Comparison of ENCODE assay signal across 28 mouse cellular contexts in the genomic region with DNA sequence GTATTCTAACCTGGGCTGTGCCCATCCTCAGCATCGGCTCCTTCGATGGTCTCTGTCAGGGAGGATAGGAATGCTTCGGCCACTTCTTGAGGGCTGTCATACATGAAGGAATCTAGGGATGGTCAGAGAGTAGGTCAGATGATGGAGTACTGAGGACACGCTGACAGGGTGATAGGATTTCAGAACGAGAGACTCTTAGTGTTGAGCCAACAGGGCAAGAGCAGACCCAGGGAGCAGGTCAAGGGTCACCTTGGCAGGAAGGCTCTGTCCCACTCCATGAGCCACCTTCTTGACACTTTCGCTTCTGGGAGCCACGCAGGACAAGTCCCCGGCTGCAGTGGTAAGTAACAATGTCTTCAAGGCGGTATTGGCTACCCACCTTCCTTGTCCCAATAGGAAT. TPM values are rescaled to one million over a fixed set of nuclear protein-coding genes. Genes with fewer than 3 reads are reported as not detected.
DNase-seq lines count a peak whose midpoint lies in the region; ATAC-seq and TF ChIP-seq lines count a peak whose summit lies in the region.
"Had no signal": no experiment of that assay in that cellular context is flagged by ENCODE, and none has a peak within 500 bp of the region (broad histone marks: within the 10 kb centered on the region; RNA-seq: fewer than 3 reads in every experiment).

No protein-coding gene starts in this region.

- WGBS in liver, adult 2 months = 30% methylated on average over 9 of the region's 9 CpGs
- 74% methylated on average over 9 of the region's 9 CpGs for whole genome bisulfite sequencing in liver, embryonic 12.5 days (ENCODE audit: insufficient replicate concordance)
- 65% methylated on average over 9 of the region's 9 CpGs for WGBS in liver, embryonic 15.5 days (ENCODE audit: insufficient replicate concordance)
- WGBS in small intestine, adult 2 months = 68% methylated on average over 9 of the region's 9 CpGs
- WGBS in forebrain, embryonic 15.5 days = 88% methylated on average over 9 of the region's 9 CpGs

- peak overlapping the region; percentile 99 for H3K27ac ChIP-seq in liver, adult 2 months (replicated peaks; ENCODE audit: insufficient read depth, low read depth, low read length)
- no peak overlapping the region for H3K27ac ChIP-seq in liver, embryonic 12.5 days
- no peak overlapping the region for H3K27ac ChIP-seq in liver, embryonic 15.5 days (replicated peaks)
- no peak overlapping the region for H3K27ac ChIP-seq in small intestine, adult 2 months (ENCODE audit: insufficient read depth, low read depth, low read length)
- H3K27ac ChIP-seq in forebrain, embryonic 15.5 days (replicated peaks) = no peak overlapping the region
- H3K27ac ChIP-seq: embryonic facial prominence, embryonic 15.5 days; forebrain, embryonic 10.5 days; heart, embryonic 10.5 days; hindbrain, embryonic 13.5 days had no signal

- peaks cover 48% of the 10 kb centered on the region for H3K4me1 ChIP-seq in liver, adult 2 months (ENCODE audit: control insufficient read depth, insufficient read depth, low read length)
- peaks cover 4% of the 10 kb centered on the region; the same call in 1 of the 2 replicates for H3K4me1 ChIP-seq in liver, embryonic 12.5 days
- H3K4me1 ChIP-seq in liver, embryonic 15.5 days (replicated peaks) = peaks cover 30% of the 10 kb centered on the region
- peaks cover 29% of the 10 kb centered on the region; the same call in 1 of the 2 replicates for H3K4me1 ChIP-seq in small intestine, adult 2 months (ENCODE audit: control insufficient read depth, insufficient read depth, insufficient read length, low read length)
- no peaks in the 10 kb centered on the region for H3K4me1 ChIP-seq in forebrain, embryonic 15.5 days
- H3K4me1 ChIP-seq: embryonic facial prominence, embryonic 15.5 days; heart, embryonic 10.5 days; hindbrain, embryonic 13.5 days had no signal

- H3K9ac ChIP-seq in liver, adult 2 months (ENCODE audit: low read depth, low read length) = peak overlapping the region; percentile 80
- no peak overlapping the region for H3K9ac ChIP-seq in liver, embryonic 12.5 days
- H3K9ac ChIP-seq in liver, embryonic 15.5 days = no peak overlapping the region
- no peak overlapping the region for H3K9ac ChIP-seq in forebrain, embryonic 15.5 days (replicated peaks)
- H3K9ac ChIP-seq: embryonic facial prominence, embryonic 15.5 days; hindbrain, embryonic 13.5 days had no signal

- H3K79me2 ChIP-seq in liver, adult 2 months (ENCODE audit: control insufficient read depth, insufficient read depth, low read length) = peaks cover 4% of the 10 kb centered on the region; the same call in 1 of the 2 replicates

- no peaks in the 10 kb centered on the region for H3K27me3 ChIP-seq in liver, adult 2 months (ENCODE audit: control insufficient read depth, insufficient read depth, low read length)
- H3K27me3 ChIP-seq in liver, embryonic 12.5 days (replicated peaks) = peaks cover 16% of the 10 kb centered on the region; the same call in 1 of the 2 replicates
- H3K27me3 ChIP-seq in liver, embryonic 15.5 days = no peaks in the 10 kb centered on the region
- H3K27me3 ChIP-seq in small intestine, adult 2 months (ENCODE audit: control insufficient read depth, insufficient read depth, low read length) = no peaks in the 10 kb centered on the region
- no peaks in the 10 kb centered on the region for H3K27me3 ChIP-seq in forebrain, embryonic 15.5 days
- H3K27me3 ChIP-seq: embryonic facial prominence, embryonic 15.5 days had no signal

- TF ChIP-seq CTCF in liver, adult 2 months (IDR thresholded peaks at IDR 0.05; ENCODE audit: low read depth, low read length) = no peak
- TF ChIP-seq CTCF in small intestine, adult 2 months (IDR thresholded peaks at IDR 0.05; ENCODE audit: extremely low read depth, insufficient read length, insufficient replicate concordance, low read depth, low read length) = no peak

- H3K4me2 ChIP-seq in liver, embryonic 12.5 days = peak overlapping the region; percentile 45
- peak overlapping the region; percentile 46 for H3K4me2 ChIP-seq in liver, embryonic 15.5 days
- no peak overlapping the region for H3K4me2 ChIP-seq in forebrain, embryonic 15.5 days (replicated peaks)
- H3K4me2 ChIP-seq: embryonic facial prominence, embryonic 15.5 days; hindbrain, embryonic 13.5 days had no signal

- H3K9me3 ChIP-seq in liver, embryonic 12.5 days (replicated peaks) = no peaks in the 10 kb centered on the region
- H3K9me3 ChIP-seq in liver, embryonic 15.5 days (replicated peaks) = no peaks in the 10 kb centered on the region
- no peaks in the 10 kb centered on the region for H3K9me3 ChIP-seq in forebrain, embryonic 15.5 days
- H3K9me3 ChIP-seq: embryonic facial prominence, embryonic 15.5 days; forebrain, embryonic 10.5 days; heart, embryonic 10.5 days; hindbrain, embryonic 13.5 days had no signal

- no peak for ATAC-seq in liver, embryonic 12.5 days
- no peak for ATAC-seq in liver, embryonic 15.5 days (ENCODE audit: insufficient read depth)
- ATAC-seq in forebrain, embryonic 15.5 days (replicated peaks) = no peak
- ATAC-seq: forebrain, embryonic 14.5 days had no signal

- peaks cover 52% of the 10 kb centered on the region for H3K36me3 ChIP-seq in liver, adult 2 months (ENCODE audit: control insufficient read depth, insufficient read depth, low read length)
- peaks cover 25% of the 10 kb centered on the region for H3K36me3 ChIP-seq in liver, embryonic 12.5 days
- H3K36me3 ChIP-seq in liver, embryonic 15.5 days (replicated peaks) = peaks cover 26% of the 10 kb centered on the region
- H3K36me3 ChIP-seq in small intestine, adult 2 months (ENCODE audit: control insufficient read depth, insufficient read depth, low read length) = peaks cover 34% of the 10 kb centered on the region
- H3K36me3 ChIP-seq in forebrain, embryonic 15.5 days = peaks cover 13% of the 10 kb centered on the region; the same call in 1 of the 2 replicates

- peak; percentile 81 for DNase-seq in liver, adult 2 months (ENCODE audit: extremely low read depth, low read depth, low spot score)
- no peak for DNase-seq in liver
- no peak for DNase-seq in kidney, postnatal 10 days
- DNase-seq: adrenal gland, postnatal 10 days; cerebellum, adult 11 months; cerebellum, adult 8-10 months; cerebellum, postnatal 14 days; embryo, embryonic 11 days; gastrocnemius, postnatal 36 days; heart, adult 18-20 months; heart, postnatal 10 days had no signal

- H3K4me3 ChIP-seq in liver, adult 2 months (ENCODE audit: insufficient read depth, low read depth, low read length) = peak overlapping the region; percentile 76
- H3K4me3 ChIP-seq in liver, embryonic 12.5 days = no peak overlapping the region
- peak overlapping the region; percentile 44 for H3K4me3 ChIP-seq in liver, embryonic 15.5 days (replicated peaks)
- peak overlapping the region; percentile 62 for H3K4me3 ChIP-seq in small intestine, adult 2 months (ENCODE audit: low read depth, low read length)
- H3K4me3 ChIP-seq in forebrain, embryonic 15.5 days = no peak overlapping the region
- H3K4me3 ChIP-seq: embryonic facial prominence, embryonic 15.5 days; forebrain, embryonic 10.5 days; heart, embryonic 10.5 days; hindbrain, embryonic 13.5 days had no signal

- TF ChIP-seq POLR2A in liver, adult 2 months (IDR thresholded peaks at IDR 0.05; ENCODE audit: extremely low read depth, insufficient read depth, low read length) = no peak
- TF ChIP-seq POLR2A in small intestine, adult 2 months (IDR thresholded peaks at IDR 0.05; ENCODE audit: low read depth, low read length) = no peak

RNA-seq across cellular contexts. Expression of a gene that starts 1.8 kb away (rescaled TPM):
- 1,474 and 1,577 TPM in 2 replicates for total RNA-seq in liver, adult 2 months (2014; rRNA removed)
- 709 and 764 TPM in 2 replicates for polyA plus RNA-seq in liver, adult 2 months (2012; rRNA removed)
- 83.5 and 85.0 TPM in 2 replicates for polyA plus RNA-seq in liver, embryonic 12.5 days (2016; fragmentation: Nextera tagmentation; extraction: Ambion mirVana)
- 281 and 374 TPM in 2 replicates for polyA plus RNA-seq in liver, embryonic 15.5 days (2015; fragmentation: Nextera tagmentation; extraction: Ambion mirVana)
- 22.4 and 71.5 TPM in 2 replicates for polyA plus RNA-seq in small intestine, adult 2 months (2012; rRNA removed)
- 1.8 and 2.1 TPM in 2 replicates for polyA plus RNA-seq in forebrain, embryonic 15.5 days (2015; fragmentation: Nextera tagmentation; extraction: Ambion mirVana)
- total RNA-seq: common myeloid progenitor, adult 5-6 weeks; hematopoietic stem cell, adult 5-6 weeks had no signal

RNA-seq across cellular contexts. Expression of a gene that starts 10.3 kb away (rescaled TPM):
- 21.9 and 22.0 TPM in 2 replicates for total RNA-seq in liver, adult 2 months (2014; rRNA removed)
- 14.9 and 17.1 TPM in 2 replicates for polyA plus RNA-seq in liver, adult 2 months (2012; rRNA removed)
- polyA plus RNA-seq in liver, embryonic 12.5 days (2016; fragmentation: Nextera tagmentation; extraction: Ambion mirVana) = 69.3 and 72.0 TPM in 2 replicates
- 45.6 and 46.7 TPM in 2 replicates for polyA plus RNA-seq in liver, embryonic 15.5 days (2015; fragmentation: Nextera tagmentation; extraction: Ambion mirVana)
- polyA plus RNA-seq in small intestine, adult 2 months (2012; rRNA removed) = 7.8 and 18.3 TPM in 2 replicates
- 94.9 and 97.1 TPM in 2 replicates for polyA plus RNA-seq in forebrain, embryonic 15.5 days (2015; fragmentation: Nextera tagmentation; extraction: Ambion mirVana)

RNA-seq across cellular contexts. Expression of a gene that starts 10.5 kb away (rescaled TPM):
- total RNA-seq in liver, adult 2 months (2014; rRNA removed) = 32.0 and 39.4 TPM in 2 replicates
- polyA plus RNA-seq in liver, adult 2 months (2012; rRNA removed) = 51.1 and 61.7 TPM in 2 replicates
- polyA plus RNA-seq in liver, embryonic 12.5 days (2016; fragmentation: Nextera tagmentation; extraction: Ambion mirVana) = 34.0 and 39.5 TPM in 2 replicates
- 24.5 and 29.2 TPM in 2 replicates for polyA plus RNA-seq in liver, embryonic 15.5 days (2015; fragmentation: Nextera tagmentation; extraction: Ambion mirVana)
- 48.1 and 79.3 TPM in 2 replicates for polyA plus RNA-seq in small intestine, adult 2 months (2012; rRNA removed)
- 59.6 and 59.7 TPM in 2 replicates for polyA plus RNA-seq in forebrain, embryonic 15.5 days (2015; fragmentation: Nextera tagmentation; extraction: Ambion mirVana)

RNA-seq across cellular contexts. Expression of a gene that starts 18.8 kb away (rescaled TPM):
- total RNA-seq in liver, adult 2 months (2014; rRNA removed) = 1.8 and 3.2 TPM in 2 replicates
- 3.3 and 4.6 TPM in 2 replicates for polyA plus RNA-seq in liver, adult 2 months (2012; rRNA removed)
- 1.8 and 1.9 TPM in 2 replicates for polyA plus RNA-seq in liver, embryonic 12.5 days (2016; fragmentation: Nextera tagmentation; extraction: Ambion mirVana)
- 0.41 and 0.64 TPM in 2 replicates for polyA plus RNA-seq in liver, embryonic 15.5 days (2015; fragmentation: Nextera tagmentation; extraction: Ambion mirVana)
- 2.9 and 6.8 TPM in 2 replicates for polyA plus RNA-seq in small intestine, adult 2 months (2012; rRNA removed)
- polyA plus RNA-seq in forebrain, embryonic 15.5 days (2015; fragmentation: Nextera tagmentation; extraction: Ambion mirVana) = 9.5 and 9.9 TPM in 2 replicates

RNA-seq across cellular contexts. Expression of a gene that starts 21.3 kb away (rescaled TPM):
- total RNA-seq in liver, adult 2 months (2014; rRNA removed) = 1.1 TPM in 1 of 2 replicates, not detected in the other
- 0.09 TPM in 1 of 2 replicates, not detected in the other for polyA plus RNA-seq in liver, adult 2 months (2012; rRNA removed)
- polyA plus RNA-seq in liver, embryonic 12.5 days (2016; fragmentation: Nextera tagmentation; extraction: Ambion mirVana) = not detected in 2 replicates
- polyA plus RNA-seq in liver, embryonic 15.5 days (2015; fragmentation: Nextera tagmentation; extraction: Ambion mirVana) = 0.07 TPM in 1 of 2 replicates, not detected in the other
- not detected in 2 replicates for polyA plus RNA-seq in small intestine, adult 2 months (2012; rRNA removed)
- 0.17 TPM in 1 of 2 replicates, not detected in the other for polyA plus RNA-seq in forebrain, embryonic 15.5 days (2015; fragmentation: Nextera tagmentation; extraction: Ambion mirVana)
- total RNA-seq: adrenal gland, postnatal 4 days; common myeloid progenitor, adult 5-6 weeks; gastrocnemius, adult 8-10 months; heart, adult 18-20 months; heart, postnatal 10 days; hematopoietic stem cell, adult 5-6 weeks had no signal
- polyA plus RNA-seq: brain, embryonic 14.5 days; embryonic facial prominence, embryonic 11.5 days; embryonic facial prominence, embryonic 15.5 days; erythroblast, embryonic 14.5 days; forebrain, embryonic 14.5 days; heart, embryonic 10.5 days; heart, embryonic 14.5 days; hindbrain, embryonic 13.5 days had no signal

Comparison
In these comparisons a context has a peak if more than half of its experiments do, and no peak if none do; other contexts are left out.
1. H3K4me3 ChIP-seq: peak in liver, adult 2 months (single experiment), liver, embryonic 15.5 days (single experiment) and small intestine, adult 2 months (single experiment); none in liver, embryonic 12.5 days (single experiment) and forebrain, embryonic 15.5 days (single experiment).